In genomic region chr10:67284311-67284710, GRCm38 (mm10) we compare ENCODE assay signal across 8 mouse cellular contexts. TPM values are rescaled to one million over a fixed set of nuclear protein-coding genes. Genes with fewer than 3 reads are reported as not detected.
DNase-seq lines count a peak whose midpoint lies in the region; ATAC-seq and TF ChIP-seq lines count a peak whose summit lies in the region.

No protein-coding gene starts in this region.

- H3K27me3 ChIP-seq in cerebellum, adult 2 months (ENCODE audit: control insufficient read depth, insufficient read depth, low read length), result no peaks in the 10 kb centered on the region
- no peaks in the 10 kb centered on the region for H3K27me3 ChIP-seq in kidney, embryonic 16.5 days (ENCODE audit: insufficient read depth, low read length)

- peak overlapping the region; percentile 81 for H3K4me2 ChIP-seq in kidney, embryonic 16.5 days (replicated peaks; ENCODE audit: low read depth, low read length)

- peak overlapping the region; percentile 76 for H3K4me3 ChIP-seq in cerebellum, adult 2 months (replicated peaks; ENCODE audit: insufficient read depth, low read depth, low read length)
- H3K4me3 ChIP-seq in gastrocnemius, adult 2 months, result peak overlapping the region; percentile 83
- peak overlapping the region; percentile 77 for H3K4me3 ChIP-seq in kidney, embryonic 16.5 days (ENCODE audit: low read length)

- H3K36me3 ChIP-seq in kidney, embryonic 16.5 days (ENCODE audit: insufficient read depth, low read length), result no peaks in the 10 kb centered on the region

- peaks cover 15% of the 10 kb centered on the region for H3K4me1 ChIP-seq in cerebellum, adult 2 months (ENCODE audit: control insufficient read depth, insufficient read depth, low read length)
- peaks cover 32% of the 10 kb centered on the region for H3K4me1 ChIP-seq in kidney, embryonic 16.5 days (ENCODE audit: insufficient read depth, low read length)

- no peak for ATAC-seq in kidney, embryonic 16.5 days (ENCODE audit: low FRiP score, low TSS enrichment)
- no peak for ATAC-seq in monocyte, adult 5-6 weeks (replicated peaks; ENCODE audit: insufficient number of reproducible peaks, low FRiP score, low TSS enrichment, poor library complexity, severe bottlenecking)

- no peak for TF ChIP-seq CTCF in cerebellum, adult 2 months (IDR thresholded peaks at IDR 0.05; ENCODE audit: borderline replicate concordance, insufficient read depth, low read depth, low read length)
- no peak for TF ChIP-seq CTCF in gastrocnemius, adult 2 months (IDR thresholded peaks at IDR 0.05)

- H3K9me3 ChIP-seq in kidney, embryonic 16.5 days (ENCODE audit: low read length), result no peaks in the 10 kb centered on the region

- 0% methylated on average over 10 of the region's 10 CpGs for WGBS in cerebellum, adult 2 months
- WGBS in kidney, embryonic 16.5 days, result 1% methylated on average over 10 of the region's 10 CpGs

- peak overlapping the region; percentile 70; the same call in 1 of the 2 replicates for H3K27ac ChIP-seq in cerebellum, adult 2 months (ENCODE audit: insufficient read depth, low read length)
- peak overlapping the region; percentile 95 for H3K27ac ChIP-seq in gastrocnemius, adult 2 months
- H3K27ac ChIP-seq in kidney, embryonic 16.5 days (ENCODE audit: low read length), result peak overlapping the region; percentile 60

- no peak for TF ChIP-seq POLR2A in cerebellum, adult 2 months (IDR thresholded peaks at IDR 0.05; ENCODE audit: borderline replicate concordance, insufficient read depth, low read length)

- intact Hi-C loops in gastrocnemius, adult 2 months (cut with DNase I), result loop anchor here (5.0 kb wide), 1 partner anchor 57 kb away; no protein-coding TSS in a partner anchor

- peak; percentile 17 for DNase-seq in spleen, adult 12 weeks (ENCODE audit: low spot score)
- no peak for DNase-seq in spleen, postnatal 36 days (ENCODE audit: low spot score in 2 of 2)
- DNase-seq in cerebellum, adult 2 months, result peak in 1 of 2 experiments; percentile 24
- peak; percentile 61 for DNase-seq in gastrocnemius, adult 2 months
- DNase-seq in lung, postnatal 4 days, result peak; percentile 52
- DNase-seq in T-cell, adult 2 months (ENCODE audit: low spot score), result no peak

- H3K9ac ChIP-seq in kidney, embryonic 16.5 days (replicated peaks; ENCODE audit: low read length), result peak overlapping the region; percentile 90

RNA-seq across cellular contexts. Expression of gene Nrbf2, which starts 0.8 kb away (rescaled TPM):
- 21.3 and 22.4 TPM in 2 replicates for polyA plus RNA-seq in cerebellum, adult 2 months (2012; rRNA removed)
- total RNA-seq in gastrocnemius, adult 2 months (2021), result 10 to 100 TPM; 13.0 to 13.4 TPM
- polyA plus RNA-seq in kidney, embryonic 16.5 days (2015; fragmentation: Nextera tagmentation; extraction: Ambion mirVana), result 36.4 and 39.0 TPM in 2 replicates
- total RNA-seq in monocyte, adult 5-6 weeks (2017), result 29.7 to 44.7 TPM (median 33.8 TPM) in 3 replicates

Comparison
In these comparisons a context has a peak if more than half of its experiments do, and no peak if none do; other contexts are left out.
1. DNase-seq: peak in spleen, adult 12 weeks (single experiment), gastrocnemius, adult 2 months (single experiment) and lung, postnatal 4 days (2 of 2); none in spleen, postnatal 36 days (0 of 2) and T-cell, adult 2 months (single experiment).
2. Peak in every context shown above with its lines, with median percentiles within 50 percentile points of each other: H3K27ac ChIP-seq and H3K4me3 ChIP-seq.